Mouse (Mus musculus): ENCODE measurements around the gene 6030468B19Rik.

The 6030468B19Rik gene

GRCm38 (mm10) chr11:117797511-117798159 lies at the start of gene 6030468B19Rik:
Gene 6030468B19Rik (plus strand): TSS chr11:117797660.
- no peak for DNase-seq (ENCODE audit: low spot score in 2 of 2)

- no peak for DNase-seq (ENCODE audit: low spot score in 2 of 2)
These were observed 48.8 kb upstream of the 6030468B19Rik start for GRCm38 (mm10) chr11:117748628-117749027.

GRCm38 (mm10) chr11:117749414-117749813 lies 48.0 kb upstream of the 6030468B19Rik start:
- DNase-seq (ENCODE audit: low spot score in 2 of 2): no peak

GRCm38 (mm10) chr11:117751544-117751943 lies 45.9 kb upstream of the 6030468B19Rik start:
- DNase-seq (ENCODE audit: low spot score in 2 of 2): no peak

- no peak for DNase-seq (ENCODE audit: low spot score in 2 of 2)
These were observed 41.6 kb upstream of the 6030468B19Rik start for GRCm38 (mm10) chr11:117755891-117756290.

GRCm38 (mm10) chr11:117759267-117759666 lies 38.2 kb upstream of the 6030468B19Rik start:
- no peak for DNase-seq (ENCODE audit: low spot score in 2 of 2)

GRCm38 (mm10) chr11:117760374-117761119 lies 36.9 kb upstream of the 6030468B19Rik start:
- no peak for DNase-seq (ENCODE audit: low spot score in 2 of 2)

GRCm38 (mm10) chr11:117761801-117762200 lies 35.7 kb upstream of the 6030468B19Rik start:
- no peak for DNase-seq (ENCODE audit: low spot score in 2 of 2)

GRCm38 (mm10) chr11:117762246-117762645 lies 35.2 kb upstream of the 6030468B19Rik start:
- no peak for DNase-seq (ENCODE audit: low spot score in 2 of 2)

GRCm38 (mm10) chr11:117764319-117764718 lies 33.1 kb upstream of the 6030468B19Rik start:
- no peak for DNase-seq (ENCODE audit: low spot score in 2 of 2)

- no peak for DNase-seq (ENCODE audit: low spot score in 2 of 2)
These were observed 32.1 kb upstream of the 6030468B19Rik start for GRCm38 (mm10) chr11:117765361-117765760.

GRCm38 (mm10) chr11:117766275-117766674 lies 31.2 kb upstream of the 6030468B19Rik start:
- no peak for DNase-seq (ENCODE audit: low spot score in 2 of 2)

- no peak for DNase-seq (ENCODE audit: low spot score in 2 of 2)
These were observed 28.5 kb upstream of the 6030468B19Rik start for GRCm38 (mm10) chr11:117768725-117769682.

GRCm38 (mm10) chr11:117769683-117770047 lies 27.8 kb upstream of the 6030468B19Rik start:
- no peak for DNase-seq (ENCODE audit: low spot score in 2 of 2)

GRCm38 (mm10) chr11:117770407-117770806 lies 27.1 kb upstream of the 6030468B19Rik start:
- DNase-seq (ENCODE audit: low spot score in 2 of 2): no peak

GRCm38 (mm10) chr11:117772352-117772751 lies 25.1 kb upstream of the 6030468B19Rik start:
- no peak for DNase-seq (ENCODE audit: low spot score in 2 of 2)

GRCm38 (mm10) chr11:117774925-117775324 lies 22.5 kb upstream of the 6030468B19Rik start:
- DNase-seq (ENCODE audit: low spot score in 2 of 2): no peak

GRCm38 (mm10) chr11:117775540-117775939 lies 21.9 kb upstream of the 6030468B19Rik start:
- DNase-seq (ENCODE audit: low spot score in 2 of 2): no peak

GRCm38 (mm10) chr11:117776085-117776792 lies 21.2 kb upstream of the 6030468B19Rik start:
- DNase-seq (ENCODE audit: low spot score in 2 of 2): no peak

- DNase-seq (ENCODE audit: low spot score in 2 of 2): no peak
These were observed 20.3 kb upstream of the 6030468B19Rik start for GRCm38 (mm10) chr11:117777111-117777510.

GRCm38 (mm10) chr11:117778031-117778430 lies 19.4 kb upstream of the 6030468B19Rik start:
- DNase-seq (ENCODE audit: low spot score in 2 of 2): no peak

All from right cerebral cortex, postnatal 10 days (tissue).